Mouse (Mus musculus) adrenal gland, postnatal 36 days (tissue): Measurements from ENCODE around the gene Sept3. TPM values are rescaled to one million over a fixed set of nuclear protein-coding genes. Genes with fewer than 3 reads are reported as not detected.

Experiments used
- DNase-seq, 2 experiments: peaks; one replicate each; pipeline ENCODE4 v3.0.0; 2021; ENCODE audit warnings: mixed read lengths in 1 of 2
- total RNA-seq, 2 experiments: library from RNA; stranded (reverse); gene quantifications; 2 replicates each; pipeline ENCODE4 v1.2.3; 2021

Gene Sept3
- total RNA-seq, 2 experiments from 2014 or later: 2.6 to 4.3 TPM

DNA sequence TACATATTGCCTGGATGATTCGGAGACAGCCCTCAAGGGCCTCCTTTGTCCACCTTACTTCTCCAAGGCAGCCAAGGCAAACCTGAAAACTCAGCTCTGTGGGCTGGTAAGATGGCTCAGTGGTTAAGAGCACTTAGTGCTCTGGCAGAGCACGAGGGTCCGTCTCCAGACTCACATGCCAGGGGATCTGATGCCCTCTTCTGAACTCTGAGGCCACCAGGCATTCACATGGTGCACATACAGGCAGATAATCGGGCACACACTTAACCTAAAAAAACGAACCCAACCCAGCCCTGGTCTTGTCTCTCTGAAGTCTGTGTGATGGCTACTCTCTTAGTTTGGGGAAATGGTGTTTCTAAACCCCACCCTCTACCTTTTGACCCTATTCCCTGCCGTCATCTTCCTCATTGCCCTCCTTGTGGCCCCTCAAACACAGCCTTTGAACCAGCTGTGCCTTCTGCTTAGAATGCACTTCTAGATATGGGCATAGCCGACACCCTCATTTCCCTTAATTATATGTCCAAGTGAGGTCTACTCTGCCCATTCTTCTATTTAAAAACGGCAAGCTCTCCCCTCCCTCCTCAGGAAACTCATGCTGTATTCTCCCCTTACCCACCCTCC lies 65.1 kb downstream of the Sept3 start:
- no peak for DNase-seq

GRCm38 (mm10) chr15:82340414-82341035 lies 65.8 kb downstream of the Sept3 start:
- DNase-seq: no peak

GRCm38 (mm10) chr15:82341036-82341501 lies 66.4 kb downstream of the Sept3 start:
- DNase-seq: peak; percentile 65 to 80

DNA sequence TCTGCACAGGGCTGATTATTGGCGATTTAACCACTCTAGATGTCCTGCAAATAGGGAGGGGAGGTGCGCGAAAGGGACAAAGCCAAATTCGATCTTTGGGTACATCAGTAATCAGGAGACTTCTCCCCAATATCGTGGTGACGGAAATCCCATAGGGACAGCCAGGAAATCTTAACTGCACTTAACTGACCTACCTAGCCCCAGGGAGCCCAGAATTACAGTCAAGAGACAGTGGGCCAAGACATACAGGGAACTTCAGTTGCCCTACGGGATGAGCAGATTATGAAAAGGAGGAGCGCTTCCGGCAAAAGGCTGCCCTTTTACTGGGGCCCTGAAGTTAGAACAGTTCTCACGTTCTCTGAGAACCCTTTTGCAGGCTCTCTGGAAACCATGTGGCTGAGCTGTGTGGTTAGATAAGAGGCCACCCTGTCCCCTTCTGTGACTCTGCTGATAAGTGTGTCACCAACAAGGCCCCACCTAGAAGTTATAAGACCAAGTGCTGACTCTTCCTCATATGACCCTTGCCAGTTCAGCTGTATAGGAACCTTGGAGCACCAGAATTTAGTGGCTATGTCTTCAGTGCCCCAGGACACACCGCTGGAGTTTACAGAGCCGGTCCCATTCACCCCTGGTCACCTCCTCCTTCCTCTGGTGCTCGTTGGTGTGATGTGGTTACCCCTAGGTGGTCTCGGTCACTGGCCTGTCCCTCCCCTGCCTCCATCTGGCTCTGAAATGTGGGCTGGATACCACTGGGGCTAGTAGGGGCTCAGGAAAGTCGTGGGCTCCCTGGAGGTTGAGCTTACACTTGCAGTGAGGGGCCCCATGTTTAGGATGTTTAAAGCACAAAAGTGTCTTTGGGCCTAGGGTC lies 67.2 kb downstream of the Sept3 start:
- DNase-seq: no peak

DNA sequence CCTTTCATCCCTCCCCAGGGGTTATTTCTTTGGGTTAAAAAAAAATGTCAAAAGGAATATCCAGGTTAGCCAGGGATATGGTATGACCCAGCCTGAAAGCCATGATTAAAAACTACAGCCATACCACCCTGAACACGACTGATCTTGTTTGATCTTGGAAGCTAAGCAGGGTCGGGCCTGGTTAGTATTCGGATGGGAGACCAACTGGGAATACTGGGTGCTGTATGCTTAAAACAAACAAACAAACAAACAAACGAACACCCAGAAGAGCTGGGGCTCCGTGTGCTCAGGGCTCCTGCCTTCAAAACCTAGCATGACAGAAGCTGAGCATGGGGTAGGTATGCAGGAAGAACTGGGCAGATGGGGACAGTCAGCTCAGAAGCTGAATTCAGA lies 67.8 kb downstream of the Sept3 start:
- DNase-seq: no peak

DNA sequence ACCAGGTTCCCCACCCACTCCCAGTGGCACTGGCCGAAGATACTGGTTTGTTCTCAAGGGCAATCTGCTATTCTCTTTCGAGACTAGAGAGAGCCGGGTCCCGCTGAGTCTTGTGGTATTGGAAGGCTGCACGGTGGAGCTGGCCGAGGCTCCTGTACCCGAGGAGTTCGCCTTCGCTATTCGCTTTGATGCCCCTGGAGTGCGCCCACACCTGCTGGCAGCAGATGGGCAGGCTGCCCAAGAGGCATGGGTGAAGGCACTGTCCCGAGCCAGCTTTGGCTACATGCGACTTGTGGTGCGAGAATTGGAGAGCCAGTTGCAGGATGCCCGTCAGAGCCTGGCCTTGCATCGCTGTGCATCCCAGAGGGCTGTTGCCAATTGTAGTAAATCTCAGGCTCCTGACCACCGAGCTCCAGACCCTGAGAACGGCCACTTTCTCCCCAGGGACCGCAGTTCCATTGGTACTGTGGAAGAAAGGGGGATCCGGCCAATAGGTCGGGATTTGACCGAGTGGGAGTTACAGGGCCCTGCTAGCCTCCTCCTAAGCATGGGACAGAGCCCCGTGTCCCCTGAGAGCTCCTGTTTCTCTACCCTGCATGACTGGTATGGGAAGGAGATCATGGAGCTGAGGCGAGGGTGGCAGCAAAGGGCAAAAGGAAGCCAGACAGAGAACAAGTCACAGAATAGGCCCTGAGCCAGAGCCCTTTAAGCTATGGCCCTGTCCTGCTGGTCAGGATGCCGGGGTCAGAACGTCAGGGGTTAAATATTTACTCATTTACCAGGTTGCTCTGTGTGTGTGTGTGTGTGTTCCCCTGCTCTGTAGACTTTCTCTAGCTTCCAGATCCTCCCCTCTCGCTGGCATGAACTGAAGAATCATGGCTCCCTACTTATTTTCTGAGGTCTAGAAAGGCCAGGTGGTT lies 68.9 kb downstream of the Sept3 start:
- DNase-seq: no peak

Other genes with a start within 250 kb of the Sept3 start
- 100 to 1,000 TPM in 1 of 2 experiments, 10 to 100 TPM in 1; 54.2 to 105 TPM for gene Desi1, start 241.0 kb upstream of the Sept3 start, total RNA-seq
- 10 to 100 TPM; 88.7 to 94.1 TPM for gene Snu13, start 227.3 kb upstream of the Sept3 start, total RNA-seq
- not detected for gene 4930407I10Rik, start 215.7 kb upstream of the Sept3 start, total RNA-seq
- gene Mei1, start 204.9 kb upstream of the Sept3 start, total RNA-seq: 1 to 10 TPM in 1 of 2 experiments, under 1 TPM in 1; 0.76 to 3.7 TPM
- gene Ccdc134, start 147.0 kb upstream of the Sept3 start, total RNA-seq: 10 to 100 TPM in 1 of 2 experiments, 1 to 10 TPM in 1; 6.7 to 11.3 TPM
- 100 to 1,000 TPM in 1 of 2 experiments, 10 to 100 TPM in 1; 80.3 to 113 TPM for gene Srebf2, start 127.7 kb upstream of the Sept3 start, total RNA-seq
- gene Shisa8, start 62.1 kb upstream of the Sept3 start, total RNA-seq: under 1 TPM; 0.46 to 0.73 TPM
- gene Tnfrsf13c, start 50.5 kb upstream of the Sept3 start, total RNA-seq: under 1 TPM in 1 of 2 experiments, not detected in 1; 0.20 TPM
- gene Cenpm, start 30.1 kb upstream of the Sept3 start, total RNA-seq: 1 to 10 TPM; 2.9 to 4.3 TPM
- 1 to 10 TPM in 1 of 2 experiments, under 1 TPM in 1; 0.23 to 1.2 TPM for gene 1500009C09Rik, start 22.5 kb upstream of the Sept3 start, total RNA-seq
- not detected for gene Wbp2nl, start 24.1 kb downstream of the Sept3 start, total RNA-seq
- 10 to 100 TPM; 59.1 to 68.1 TPM for gene Naga, start 64.0 kb downstream of the Sept3 start, total RNA-seq
- gene Pheta2, start 64.0 kb downstream of the Sept3 start, total RNA-seq: 1 to 10 TPM in 1 of 2 experiments, under 1 TPM in 1; 0.59 to 1.1 TPM
- 100 to 1,000 TPM; 166 to 186 TPM for gene Smdt1, start 64.1 kb downstream of the Sept3 start, total RNA-seq
- gene Ndufa6, start 79.4 kb downstream of the Sept3 start, total RNA-seq: 100 to 1,000 TPM; 439 to 578 TPM
- 10 to 100 TPM; 34.1 to 36.4 TPM for gene Cyp2d22, start 105.4 kb downstream of the Sept3 start, total RNA-seq
- not detected for gene Cyp2d11, start 119.1 kb downstream of the Sept3 start, total RNA-seq
- gene Cyp2d10, start 132.3 kb downstream of the Sept3 start, total RNA-seq: under 1 TPM in 1 of 2 experiments, not detected in 1; 0.83 TPM
- 1 to 10 TPM in 1 of 2 experiments, not detected in 1; 1.9 TPM for gene Cyp2d9, start 158.5 kb downstream of the Sept3 start, total RNA-seq